Mouse (Mus musculus): ENCODE measurements around the gene Inca1.

The Inca1 gene

GRCm38 (mm10) chr11:70699722-70700556, at the start of gene Inca1, which contains the start of gene Kif1c:
Inca1 (minus strand) TSS chr11:70700155.
Kif1c (plus strand) TSS chr11:70700548.
- DNase-seq = peak; percentile 94

DNA sequence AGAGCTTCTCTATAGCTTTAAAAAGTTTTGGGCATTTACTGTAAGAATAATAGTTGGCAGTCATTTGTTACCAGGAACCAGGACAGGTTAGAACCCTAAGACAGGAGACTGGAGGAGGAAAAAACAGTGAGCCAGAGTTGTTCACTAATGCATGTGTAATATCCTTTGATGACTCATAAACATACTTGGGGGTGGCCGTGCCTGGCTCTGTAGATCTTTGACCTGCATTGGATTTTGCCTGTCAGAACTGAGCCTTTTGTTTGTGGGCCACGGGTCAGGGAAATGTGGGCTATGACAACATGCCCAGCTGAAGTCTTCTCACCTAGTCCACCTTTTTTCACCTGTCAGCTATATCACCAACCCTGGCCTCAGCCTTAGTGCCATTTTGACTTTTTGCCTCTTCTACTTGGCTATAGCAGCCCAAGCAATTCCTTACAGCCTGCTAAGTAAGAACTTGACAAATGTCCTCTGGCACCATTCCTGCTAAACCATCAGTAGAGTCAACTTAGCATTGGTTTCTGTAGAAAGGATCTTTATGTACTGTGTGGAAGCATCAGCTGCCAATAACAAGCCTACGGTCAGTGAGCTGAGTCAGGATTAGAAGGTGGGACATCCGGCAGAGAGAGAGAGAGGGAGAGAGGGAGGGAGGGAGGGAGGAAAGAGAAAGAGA, 48.1 kb upstream of the Inca1 start:
- no peak for DNase-seq

DNA sequence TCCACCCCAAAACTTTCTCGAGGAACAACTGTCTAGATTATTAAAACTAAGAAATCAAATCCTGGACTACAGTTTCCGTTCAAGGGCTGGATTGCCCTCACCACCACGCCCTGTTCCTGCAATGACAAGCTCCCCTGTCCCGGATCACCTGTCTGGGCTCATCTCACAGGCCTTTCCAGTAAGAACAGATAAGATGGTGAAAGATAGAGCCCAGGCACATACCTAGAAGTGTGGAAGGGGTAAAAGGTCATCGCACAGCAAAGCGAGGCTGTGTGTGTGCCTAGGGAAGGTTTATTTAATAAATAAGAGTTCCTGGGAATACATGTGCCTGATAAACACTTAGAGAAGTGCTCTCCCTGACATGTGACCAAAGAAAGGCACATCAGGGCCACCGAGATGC, 45.7 kb upstream of the Inca1 start:
- DNase-seq = no peak

DNA sequence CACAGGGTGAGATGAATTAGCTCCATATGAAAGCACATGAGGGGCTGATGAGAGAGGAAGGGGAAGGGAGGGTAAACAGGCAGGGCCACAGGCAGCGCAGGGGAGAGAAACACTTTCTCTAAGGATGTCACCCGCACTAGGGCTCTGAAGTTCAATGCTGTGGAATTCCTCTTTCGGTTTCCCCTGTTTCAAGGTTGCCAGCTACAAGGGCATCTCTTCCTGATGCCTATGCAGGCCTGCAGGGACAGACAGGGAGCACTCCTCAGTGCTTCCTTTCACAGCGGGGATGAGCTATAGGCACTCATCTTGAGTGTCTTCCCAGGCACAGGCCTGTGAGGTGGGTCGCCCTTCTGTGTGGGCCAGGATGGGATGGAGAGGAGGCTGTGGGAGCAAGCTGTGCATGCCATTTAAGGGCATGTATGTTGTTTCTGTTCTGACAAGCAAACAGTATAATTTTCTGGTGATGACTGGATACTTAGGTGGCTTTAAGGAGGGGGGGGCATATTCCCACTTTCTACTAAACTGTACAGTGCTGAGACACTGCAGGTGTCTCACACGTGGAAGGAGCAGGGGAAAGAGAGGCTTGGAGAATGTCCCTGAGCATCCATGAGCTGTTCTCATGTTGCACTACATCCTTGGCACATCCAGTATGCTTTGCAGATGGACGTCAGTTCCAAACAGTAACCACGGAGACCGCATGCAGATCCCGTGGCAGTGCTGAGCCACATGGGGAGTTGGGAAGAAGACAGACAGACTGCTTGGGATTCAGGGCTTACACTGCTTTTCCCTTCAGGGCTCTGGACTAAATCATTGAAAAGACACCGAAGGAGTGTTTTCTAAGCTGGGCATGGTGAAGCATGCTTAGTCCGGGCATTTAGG, 42.9 kb upstream of the Inca1 start:
- DNase-seq = no peak

- DNase-seq = no peak
Observed at GRCm38 (mm10) chr11:70742117-70742516, 42.2 kb upstream of the Inca1 start.

DNA sequence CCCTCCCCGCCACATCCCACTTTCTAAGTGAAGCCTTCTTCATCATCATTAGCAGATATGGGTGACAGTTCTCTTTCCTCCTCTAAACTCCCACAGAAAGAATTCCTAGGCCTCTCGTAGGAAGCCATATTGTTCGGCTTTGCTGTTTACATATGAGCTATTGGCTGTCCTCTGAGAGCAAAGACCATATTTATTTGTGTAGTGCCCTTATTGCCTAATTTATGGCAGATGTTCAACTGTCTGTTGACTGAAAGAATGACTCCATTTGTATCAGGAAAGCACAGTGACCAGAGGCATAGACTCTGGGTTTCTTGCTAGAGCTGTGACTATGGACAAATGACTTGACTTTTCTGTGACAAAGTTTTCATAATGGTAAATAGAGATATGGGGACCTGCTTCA, 41.6 kb upstream of the Inca1 start:
- DNase-seq = no peak

GRCm38 (mm10) chr11:70737749-70738148, 37.8 kb upstream of the Inca1 start:
- DNase-seq = no peak

GRCm38 (mm10) chr11:70733256-70733655, 33.3 kb upstream of the Inca1 start:
- DNase-seq = no peak

GRCm38 (mm10) chr11:70731178-70731577, 31.2 kb upstream of the Inca1 start:
- DNase-seq = no peak

DNA sequence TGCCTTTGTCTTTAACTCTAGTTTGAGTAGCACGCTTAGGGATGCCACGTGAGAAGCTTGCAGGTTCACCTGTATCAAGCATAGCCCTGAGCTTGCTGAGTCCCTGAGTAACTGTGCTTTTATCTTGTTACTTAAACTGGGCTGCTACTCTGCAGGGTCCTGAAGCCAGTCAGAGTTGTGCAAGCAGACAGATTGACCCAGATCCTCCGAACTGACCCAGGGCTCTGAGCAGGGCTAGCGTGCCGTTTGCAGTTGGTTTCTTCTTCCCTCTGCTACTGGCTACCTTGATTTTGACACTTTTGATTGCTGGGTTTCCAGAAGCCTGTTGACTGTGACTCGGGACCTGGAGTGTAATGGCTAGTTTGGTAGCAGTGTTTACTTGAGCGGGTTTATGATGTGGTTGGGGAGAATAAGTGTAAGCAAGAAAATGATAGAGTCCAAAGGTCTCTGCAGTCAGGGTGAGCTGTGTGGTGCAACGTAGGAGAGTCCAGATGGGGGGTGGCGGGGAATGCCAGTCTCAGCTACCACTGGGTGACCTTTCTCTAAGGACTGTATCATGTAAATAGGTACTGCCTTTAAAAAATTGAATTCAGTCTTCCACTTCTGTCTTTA, 30.6 kb upstream of the Inca1 start:
- DNase-seq = peak; percentile 65

DNA sequence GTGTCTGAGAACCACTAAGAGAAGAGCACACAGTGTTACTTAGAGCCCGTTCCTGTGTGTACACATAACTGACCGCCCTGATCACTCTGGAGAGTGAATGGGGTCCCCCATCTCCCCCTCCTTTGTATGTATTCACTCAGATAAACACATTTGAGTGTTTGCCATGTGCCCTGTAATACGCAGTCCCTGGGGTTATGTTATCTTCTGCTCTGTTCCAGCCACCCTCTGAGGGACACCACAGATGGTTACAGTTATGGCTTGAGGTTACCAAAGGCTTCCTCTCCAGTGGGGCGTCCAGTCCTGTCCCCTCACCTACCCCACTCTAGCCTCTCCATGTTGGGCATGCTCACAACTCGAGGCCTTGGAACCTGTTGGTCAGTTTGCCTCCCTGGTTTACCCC, 27.4 kb upstream of the Inca1 start:
- no peak for DNase-seq

- DNase-seq = no peak
Observed at GRCm38 (mm10) chr11:70726585-70726984, 26.6 kb upstream of the Inca1 start.

DNA sequence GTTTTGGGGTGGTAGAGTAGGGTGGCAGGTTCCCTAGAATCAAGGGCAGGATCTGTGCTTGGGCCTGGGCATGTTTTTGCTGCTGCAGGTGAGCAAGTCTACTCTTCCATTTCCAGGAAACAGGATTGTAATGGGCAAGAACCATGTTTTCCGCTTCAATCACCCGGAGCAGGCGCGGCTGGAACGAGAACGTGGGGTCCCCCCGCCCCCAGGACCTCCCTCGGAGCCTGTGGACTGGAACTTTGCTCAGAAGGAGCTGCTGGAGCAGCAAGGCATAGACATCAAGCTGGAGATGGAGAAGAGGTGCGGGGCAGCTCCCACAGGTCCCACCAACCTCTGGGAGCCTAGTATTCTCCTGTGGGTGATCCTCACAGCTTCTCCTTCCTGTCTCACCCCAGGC, 24.8 kb upstream of the Inca1 start:
- DNase-seq = peak; percentile 42

DNA sequence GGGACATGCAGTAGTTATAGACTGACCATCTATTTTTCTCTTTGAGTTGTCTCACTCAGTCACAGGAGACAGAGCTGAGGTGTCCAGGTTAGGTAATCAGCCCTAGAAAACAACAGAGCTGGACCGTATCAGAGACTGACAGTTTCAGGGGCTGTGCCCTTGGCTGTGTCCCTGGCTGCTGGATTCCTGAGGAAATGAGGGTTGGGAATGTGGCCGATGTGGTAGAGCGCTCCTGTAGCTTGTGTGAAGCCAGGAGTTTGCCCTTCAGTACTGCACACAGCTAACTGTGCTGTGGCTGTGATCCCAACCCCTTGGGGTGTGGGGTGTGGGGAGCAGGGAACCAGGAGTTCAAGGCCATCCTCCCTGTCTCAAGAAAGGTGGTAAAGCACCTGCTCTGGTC, 21.1 kb upstream of the Inca1 start:
- DNase-seq = no peak

- DNase-seq = no peak
Observed at GRCm38 (mm10) chr11:70720567-70720966, 20.6 kb upstream of the Inca1 start.

DNA sequence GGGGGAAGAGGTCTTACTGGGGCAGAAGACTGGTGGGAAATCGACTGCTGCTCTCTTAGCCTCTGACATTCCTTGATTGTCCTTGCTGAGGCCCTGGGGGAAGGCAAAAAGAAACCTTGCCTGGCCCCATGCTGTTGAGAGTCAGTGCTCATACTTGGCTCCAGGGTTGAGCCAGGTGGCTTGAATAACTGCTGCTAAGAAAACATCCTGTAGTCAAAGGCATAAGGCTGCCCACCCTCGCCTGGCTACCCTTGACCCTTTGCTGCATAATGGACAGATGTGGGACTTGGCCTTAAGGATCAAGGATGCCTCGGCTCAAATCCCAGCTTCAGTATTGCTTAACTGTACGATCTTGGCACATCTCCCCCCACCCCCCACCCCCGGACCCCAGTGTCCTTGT, 18.5 kb upstream of the Inca1 start:
- no peak for DNase-seq

DNA sequence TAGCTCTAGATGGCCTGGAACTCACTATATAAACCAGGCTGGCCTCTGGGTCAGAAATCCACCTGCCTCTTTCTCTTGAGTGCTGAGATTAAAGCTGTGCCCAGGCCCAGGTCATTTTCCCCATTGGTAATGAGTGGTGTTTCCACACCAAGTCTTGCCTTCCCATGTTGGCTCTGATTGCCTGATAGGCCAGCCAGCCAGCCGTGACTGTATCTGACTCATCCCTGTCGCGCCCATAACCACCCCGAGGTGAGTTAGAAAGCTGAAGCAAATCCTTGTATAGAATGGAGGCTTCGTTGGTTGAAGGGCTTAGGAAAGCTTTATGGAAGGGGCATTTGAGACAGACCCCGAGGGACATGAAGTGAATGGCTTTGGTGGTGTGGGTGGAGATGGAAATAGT, 15.9 kb upstream of the Inca1 start:
- DNase-seq = no peak

- peak; percentile 47 for DNase-seq
Observed at GRCm38 (mm10) chr11:70713222-70713621, 13.3 kb upstream of the Inca1 start.

DNA sequence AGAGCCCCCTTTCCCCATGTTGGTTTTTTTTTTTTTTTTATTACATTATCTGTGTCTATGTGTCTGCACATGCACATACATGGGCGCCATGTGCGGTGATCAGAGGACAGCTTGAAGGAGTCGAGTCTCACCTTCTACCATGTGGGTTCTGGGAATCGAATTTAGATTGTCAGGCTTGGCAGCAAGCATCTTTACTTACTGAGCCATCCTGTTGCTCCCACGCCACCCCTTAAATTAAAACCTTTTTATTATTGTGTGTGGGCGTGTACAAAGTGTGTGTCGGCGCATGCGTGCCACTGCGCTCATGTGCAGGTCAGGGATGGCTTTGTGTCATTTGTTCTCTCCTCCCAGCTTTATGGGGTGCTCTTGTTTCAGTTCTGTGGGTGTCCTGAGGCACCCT, 11.1 kb upstream of the Inca1 start:
- DNase-seq = no peak

GRCm38 (mm10) chr11:70706127-70706526, 6.2 kb upstream of the Inca1 start:
- DNase-seq = peak; percentile 31

DNA sequence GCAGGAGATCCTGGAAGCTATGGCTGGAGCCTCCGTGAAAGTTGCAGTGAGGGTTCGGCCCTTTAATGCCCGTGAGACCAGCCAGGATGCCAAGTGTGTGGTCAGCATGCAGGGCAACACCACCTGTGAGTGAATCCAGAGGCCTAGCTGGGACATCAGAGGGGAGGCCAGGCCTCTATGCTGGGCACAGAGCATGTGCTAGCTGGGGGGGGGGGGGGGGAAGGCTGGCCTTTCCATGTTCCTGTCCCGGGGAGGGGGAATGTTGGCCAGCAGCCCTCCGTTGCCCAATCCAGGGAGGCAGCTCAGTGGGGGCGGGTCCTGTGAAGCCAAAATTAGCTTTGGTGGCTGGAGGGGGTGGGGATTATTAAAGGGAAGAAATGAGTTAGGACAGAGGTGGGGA, 2.8 kb upstream of the Inca1 start:
- no peak for DNase-seq

GRCm38 (mm10) chr11:70701984-70702733, 2.2 kb upstream of the Inca1 start:
- no peak for DNase-seq

All from kidney, adult 11 months (tissue).